Mouse (Mus musculus) hindbrain, postnatal 0 days (tissue): ENCODE measurements around the gene Zscan29. TPM values are rescaled to one million over a fixed set of nuclear protein-coding genes. Genes with fewer than 3 reads are reported as not detected.

ENCODE experiments used
- ATAC-seq: fragments of 200-750 bp; cut with Nextera tagmentation; 2 replicates; pipeline ENCODE4 v1.8.0; 2017; ENCODE audit warnings: mild to moderate bottlenecking, moderate TSS enrichment, moderate library complexity
- DNase-seq: peaks from one replicate; pipeline ENCODE4 v3.0.0-alpha.2; 2015; ENCODE audit warnings: low spot score
- H3K27ac ChIP-seq: fragments of 300-500 bp; sonication (generic); 2 replicates; pipeline ENCODE4 v1.5.1; 2014; ENCODE audit warnings: mild to moderate bottlenecking
- H3K27me3 ChIP-seq: fragments of 300-500 bp; sonication (generic); 2 replicates; pipeline ENCODE4 v1.6.1; 2014; ENCODE audit warnings: low read length, mixed read lengths; ENCODE audit not compliant: insufficient read depth
- H3K36me3 ChIP-seq: fragments of 300-500 bp; sonication (generic); 2 replicates; pipeline ENCODE4 v1.6.1; 2014; ENCODE audit warnings: low read length, mixed read lengths; ENCODE audit not compliant: insufficient read depth
- H3K4me1 ChIP-seq: fragments of 300-500 bp; sonication (generic); 2 replicates; pipeline ENCODE4 v1.6.1; 2014; ENCODE audit warnings: antibody characterized with exemption, low read length, mixed read lengths; ENCODE audit not compliant: insufficient read depth
- H3K4me2 ChIP-seq: fragments of 300-500 bp; sonication (generic); 2 replicates; pipeline ENCODE4 v1.6.1; 2014; ENCODE audit warnings: low read depth, mild to moderate bottlenecking, low read length, moderate library complexity, mixed read lengths
- H3K4me3 ChIP-seq: fragments of 300-500 bp; sonication (generic); 2 replicates; pipeline ENCODE4 v1.5.1; 2014; ENCODE audit warnings: low read length
- H3K9ac ChIP-seq: fragments of 300-500 bp; sonication (generic); replicated peaks from 2 replicates; pipeline ENCODE4 v1.6.1; 2014; ENCODE audit warnings: mild to moderate bottlenecking, low read length, moderate library complexity, mixed read lengths
- H3K9me3 ChIP-seq: fragments of 300-500 bp; sonication (generic); 2 replicates; pipeline ENCODE4 v1.6.1; 2016; ENCODE audit warnings: low read length, mixed read lengths
- CTCF ChIP-seq: IDR thresholded peaks from 2 replicates; pipeline ENCODE4 v1.5.1; 2016; ENCODE audit warnings: antibody characterized with exemption, control low read depth, low read depth
- WGBS: fragments of 180-500 bp; shearing (Covaris S2); extraction: QIAGEN DNeasy Blood & Tissue Kit; methylation state at CpG from one replicate; pipeline ENCODE4 v1.1.7; 2014; 5-methylcytosine and 5-hydroxymethylcytosine counted together
- polyA plus RNA-seq: library from polyadenylated mRNA; unstranded; fragments of >200 nt; fragmentation: Nextera tagmentation; extraction: Ambion mirVana; gene quantifications from 2 replicates; pipeline ENCODE4 v1.2.1, GENCODE M21; 2015
- total RNA-seq: library from RNA; depleted of rRNA; stranded (reverse); fragments of >200 nt; gene quantifications from 2 replicates; pipeline ENCODE4 v1.2.3, GENCODE M21; 2014; rRNA removed

Zscan29 gene
- total and polyA plus RNA-seq, 2 experiments from 2014 or later, result 5.3 to 5.7 TPM

DNA sequence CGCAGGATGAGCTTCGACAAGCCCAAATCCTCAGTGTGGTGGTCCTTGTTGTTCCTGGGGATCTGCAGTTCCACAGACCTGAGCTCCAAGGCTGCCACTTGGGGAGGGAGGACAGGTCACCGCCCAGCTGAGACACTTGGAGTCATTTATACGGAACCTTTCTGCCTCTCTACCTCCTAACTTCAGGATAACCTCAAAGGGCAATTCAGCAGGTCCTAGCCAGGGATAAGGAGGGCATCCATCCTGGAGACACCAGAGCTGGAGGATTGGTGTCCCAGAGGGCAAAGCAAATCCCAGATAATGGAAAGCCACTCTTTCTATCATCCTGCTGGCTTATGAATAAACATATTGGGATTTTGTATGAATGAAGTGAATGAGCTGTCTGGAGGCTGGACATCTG is 61.2 kb downstream of the Zscan29 start, which contains the start of gene Tgm7:
Tgm7 (minus strand) TSS at position 101 of the 400 bp plus-strand sequence.
- H3K36me3 ChIP-seq, result no peaks in the 10 kb centered on the region
- H3K4me2 ChIP-seq, result no peak within 1 kb of the TSS
- H3K9ac ChIP-seq, result no peak within 1 kb of the TSS
- no peak within 1 kb of the TSS for H3K27ac ChIP-seq
- no peak for TF ChIP-seq CTCF
- DNase-seq (no peak), ATAC-seq (no peak)
- no peak within 1 kb of the TSS for H3K4me3 ChIP-seq
- no peaks in the 10 kb centered on the region for H3K4me1 ChIP-seq
- H3K9me3 ChIP-seq, result no peaks in the 10 kb centered on the region
- WGBS, result 95% methylated on average over 4 of the region's 4 CpGs
- H3K27me3 ChIP-seq, result no peaks in the 10 kb centered on the region

Other genes starting within 250 kb of the Zscan29 start
- gene Ubr1, start 200.4 kb downstream of the Zscan29 start, total RNA-seq, result 27.8 and 34.8 TPM in 2 replicates
- 27.3 and 27.5 TPM in 2 replicates for gene Ubr1, start 200.4 kb downstream of the Zscan29 start, polyA plus RNA-seq
- gene Tmem62, start 194.1 kb downstream of the Zscan29 start, total RNA-seq, result 24.0 and 25.8 TPM in 2 replicates
- gene Tmem62, start 194.1 kb downstream of the Zscan29 start, polyA plus RNA-seq, result 12.6 and 13.8 TPM in 2 replicates
- gene Ccndbp1, start 162.7 kb downstream of the Zscan29 start, total RNA-seq, result 40.0 and 42.3 TPM in 2 replicates
- 76.5 and 80.2 TPM in 2 replicates for gene Ccndbp1, start 162.7 kb downstream of the Zscan29 start, polyA plus RNA-seq
- 0.07 and 0.73 TPM in 2 replicates for gene Epb42, start 134.1 kb downstream of the Zscan29 start, total RNA-seq
- gene Epb42, start 134.1 kb downstream of the Zscan29 start, polyA plus RNA-seq, result 0.06 and 0.18 TPM in 2 replicates
- 0.78 TPM in 1 of 2 replicates, not detected in the other for gene Tgm5, start 85.3 kb downstream of the Zscan29 start, total RNA-seq
- gene Tgm5, start 85.3 kb downstream of the Zscan29 start, polyA plus RNA-seq, result 0.37 and 0.45 TPM in 2 replicates
- not detected in 2 replicates for gene Tgm7, start 61.3 kb downstream of the Zscan29 start, total RNA-seq
- gene Tgm7, start 61.3 kb downstream of the Zscan29 start, polyA plus RNA-seq, result not detected in 2 replicates
- gene Adal, start 30.7 kb downstream of the Zscan29 start, total RNA-seq, result 17.6 and 22.4 TPM in 2 replicates
- gene Adal, start 30.7 kb downstream of the Zscan29 start, polyA plus RNA-seq, result 18.0 and 18.4 TPM in 2 replicates
- gene Lcmt2, start 30.5 kb downstream of the Zscan29 start, total RNA-seq, result 9.6 and 10.1 TPM in 2 replicates
- gene Lcmt2, start 30.5 kb downstream of the Zscan29 start, polyA plus RNA-seq, result 11.4 and 14.2 TPM in 2 replicates
- gene Tubgcp4, start 471 bp downstream of the Zscan29 start, total RNA-seq, result 20.2 and 33.6 TPM in 2 replicates
- 26.1 and 27.6 TPM in 2 replicates for gene Tubgcp4, start 471 bp downstream of the Zscan29 start, polyA plus RNA-seq
- 194 and 277 TPM in 2 replicates for gene Trp53bp1, start 100.3 kb upstream of the Zscan29 start, total RNA-seq
- 76.4 and 80.9 TPM in 2 replicates for gene Trp53bp1, start 100.3 kb upstream of the Zscan29 start, polyA plus RNA-seq
- gene Map1a, start 118.5 kb upstream of the Zscan29 start, total RNA-seq, result 160 and 173 TPM in 2 replicates
- gene Map1a, start 118.5 kb upstream of the Zscan29 start, polyA plus RNA-seq, result 70.6 and 72.5 TPM in 2 replicates
- 12.8 and 13.5 TPM in 2 replicates for gene Ppip5k1, start 184.3 kb upstream of the Zscan29 start, total RNA-seq
- gene Ppip5k1, start 184.3 kb upstream of the Zscan29 start, polyA plus RNA-seq, result 16.6 and 17.8 TPM in 2 replicates
- gene Ckmt1, start 186.6 kb upstream of the Zscan29 start, total RNA-seq, result 139 and 161 TPM in 2 replicates
- gene Ckmt1, start 186.6 kb upstream of the Zscan29 start, polyA plus RNA-seq, result 167 and 168 TPM in 2 replicates
- gene Strc, start 216.0 kb upstream of the Zscan29 start, total RNA-seq, result 0.07 TPM in 1 of 2 replicates, not detected in the other
- gene Strc, start 216.0 kb upstream of the Zscan29 start, polyA plus RNA-seq, result 0.03 TPM in 1 of 2 replicates, not detected in the other
- gene Pdia3, start 242.7 kb upstream of the Zscan29 start, total RNA-seq, result 47.4 and 56.8 TPM in 2 replicates
- 291 and 296 TPM in 2 replicates for gene Pdia3, start 242.7 kb upstream of the Zscan29 start, polyA plus RNA-seq
- 2.1 and 3.3 TPM in 2 replicates for gene Catsper2, start 242.7 kb upstream of the Zscan29 start, total RNA-seq
- 4.3 and 4.9 TPM in 2 replicates for gene Catsper2, start 242.7 kb upstream of the Zscan29 start, polyA plus RNA-seq